Mouse (Mus musculus) adrenal gland, postnatal 14 days (tissue): Measurements from ENCODE around the gene Rpap1. TPM values are rescaled to one million over a fixed set of nuclear protein-coding genes. Genes with fewer than 3 reads are reported as not detected.
"Not testable (repeated sequence)": the region's sequence is repeated elsewhere in the genome, so short reads cannot be mapped to it uniquely, and the experiment has no call there.

ENCODE experiments used
- DNase-seq: peaks from one replicate; pipeline ENCODE4 v3.0.0; 2021; ENCODE audit warnings: mixed read lengths
- total RNA-seq: library from RNA; stranded (reverse); gene quantifications from 2 replicates; pipeline ENCODE4 v1.2.3, GENCODE M21; 2021

The Rpap1 gene
- total RNA-seq, 1 experiment from 2014 or later: 14.8 TPM

DNA sequence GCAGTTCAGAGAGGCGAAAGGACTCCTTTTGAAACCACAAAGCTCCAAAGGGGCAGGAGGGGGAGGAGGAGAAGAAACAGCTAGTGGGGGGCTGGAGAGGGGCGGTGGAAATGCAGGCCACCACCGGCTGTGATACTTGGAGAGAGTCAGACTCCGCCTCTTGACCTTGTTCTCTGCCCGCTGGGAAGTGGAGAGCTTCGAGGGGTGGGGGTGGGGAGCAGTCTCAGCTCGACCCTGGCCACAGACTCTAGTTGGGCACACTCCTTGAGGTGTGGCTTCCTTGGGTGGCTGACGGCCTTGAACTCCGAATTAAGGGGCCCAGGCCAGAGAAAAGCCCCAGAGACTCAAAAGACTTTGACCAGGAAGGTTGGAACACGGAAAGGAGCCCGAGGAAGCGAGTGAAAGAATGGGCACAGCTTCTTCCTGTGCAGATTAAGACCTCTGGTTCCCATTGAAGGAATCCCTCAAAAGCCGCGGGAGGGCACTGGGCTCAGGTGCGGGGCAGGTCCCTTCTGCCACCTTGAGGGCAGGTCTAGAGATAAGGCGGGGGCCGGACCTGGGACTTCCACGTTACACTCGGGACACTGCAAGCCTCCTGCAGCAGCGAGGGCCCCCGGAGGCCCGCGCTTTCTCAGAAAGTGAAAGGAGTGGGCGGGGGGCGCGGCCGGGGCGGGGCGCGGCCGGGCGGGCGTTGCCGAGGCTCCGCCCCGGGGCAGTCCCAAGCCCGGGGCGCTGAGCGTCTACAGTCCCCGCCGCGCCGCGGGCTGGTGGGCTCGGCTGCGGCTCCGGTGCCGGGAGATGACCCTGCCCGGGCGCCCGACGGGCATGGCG is 45.5 kb downstream of the Rpap1 start, which contains the start of gene Itpka:
Gene Itpka (plus strand): TSS at position 757 of the 831 bp plus-strand sequence.
- peak; percentile 81 for DNase-seq

DNA sequence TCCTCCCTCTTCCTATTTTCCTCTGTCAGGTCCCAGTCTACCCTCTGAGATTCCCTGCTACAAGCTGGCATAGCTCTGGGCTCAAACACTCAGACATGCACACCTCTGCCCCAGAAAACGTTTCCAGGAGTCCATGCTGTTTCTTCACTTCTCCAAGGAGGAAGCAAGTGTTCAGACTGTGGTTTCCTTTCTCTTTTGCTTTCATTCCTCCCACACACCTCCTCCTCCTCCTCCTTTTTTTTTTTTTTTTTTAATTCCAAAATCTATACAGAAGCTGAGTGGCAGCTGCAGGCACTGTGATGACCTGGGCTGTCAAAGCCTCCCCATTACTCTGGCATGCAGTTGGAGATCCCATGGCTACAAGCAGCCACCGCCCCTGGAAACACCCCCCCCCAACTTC is 46.8 kb downstream of the Rpap1 start:
- DNase-seq: no peak

DNA sequence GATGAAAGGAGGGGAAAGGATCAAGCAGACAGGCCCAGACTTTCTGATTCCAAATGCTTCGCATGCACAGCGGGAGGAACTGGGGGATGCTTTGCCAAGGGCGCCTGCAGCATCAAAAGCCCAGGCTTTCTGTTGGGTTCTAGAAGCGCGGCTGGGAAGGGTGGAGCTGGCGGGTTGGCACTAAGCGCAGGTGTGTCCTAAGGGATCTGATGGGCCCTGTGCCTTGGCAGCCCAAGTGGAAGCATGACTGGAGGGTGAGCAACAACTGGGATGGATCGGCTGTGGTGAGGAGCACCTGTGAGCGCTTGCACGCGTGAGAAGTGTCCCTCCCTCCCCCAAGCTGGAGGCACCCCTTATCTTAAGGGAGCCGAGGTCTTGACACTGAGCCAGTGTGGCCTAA is 50.2 kb downstream of the Rpap1 start:
- DNase-seq: peak; percentile 34

DNA sequence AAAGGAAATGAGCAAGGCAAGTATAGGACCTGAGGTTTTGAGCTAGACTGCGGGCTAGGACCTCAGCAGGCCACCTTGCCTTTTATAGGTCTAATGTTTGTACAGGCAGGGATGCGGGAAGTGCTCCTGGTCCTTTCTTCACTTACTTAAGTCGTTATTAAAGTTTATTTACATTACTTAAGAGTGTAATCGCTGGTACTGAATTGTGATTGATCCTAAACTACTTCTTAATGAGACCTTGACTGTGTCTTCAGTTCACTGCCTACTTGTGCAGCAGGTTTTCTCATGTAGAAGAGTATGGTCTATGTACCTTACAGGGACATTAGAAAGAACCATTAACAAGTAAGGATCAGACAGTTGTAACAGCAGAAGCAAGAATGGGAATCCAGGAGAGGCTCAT is 56.6 kb downstream of the Rpap1 start:
- no peak for DNase-seq

DNA sequence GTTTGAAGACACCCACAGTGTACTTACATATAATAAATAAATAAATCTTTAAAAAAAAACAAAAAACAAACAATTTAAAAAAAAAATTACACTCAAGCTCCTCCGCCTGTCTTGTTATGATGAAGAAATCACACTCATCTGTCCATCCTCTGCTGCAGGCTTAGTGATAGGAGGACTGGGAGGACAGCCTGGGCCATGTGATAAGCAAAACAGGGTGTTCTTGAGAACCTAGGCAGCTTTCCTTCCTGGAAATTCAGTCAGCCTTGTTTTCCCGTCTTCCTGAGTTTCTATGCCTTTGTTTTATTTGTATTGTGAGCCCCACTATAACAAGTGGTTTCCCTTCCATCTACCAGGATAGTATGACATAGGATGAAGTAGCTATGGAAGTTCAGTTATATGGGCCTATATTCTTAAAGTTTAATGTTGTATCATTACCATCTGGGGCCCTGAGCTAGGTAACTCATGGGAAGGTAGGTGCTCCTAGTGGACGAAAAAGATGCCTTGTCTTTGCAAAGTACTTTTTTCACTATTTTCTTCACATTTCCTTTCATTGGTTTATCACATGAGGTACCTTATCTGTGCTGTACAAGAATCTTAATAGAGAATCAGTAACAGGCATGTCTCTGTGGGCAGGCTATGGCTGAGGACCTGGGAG is 59.4 kb downstream of the Rpap1 start:
- no peak for DNase-seq

DNA sequence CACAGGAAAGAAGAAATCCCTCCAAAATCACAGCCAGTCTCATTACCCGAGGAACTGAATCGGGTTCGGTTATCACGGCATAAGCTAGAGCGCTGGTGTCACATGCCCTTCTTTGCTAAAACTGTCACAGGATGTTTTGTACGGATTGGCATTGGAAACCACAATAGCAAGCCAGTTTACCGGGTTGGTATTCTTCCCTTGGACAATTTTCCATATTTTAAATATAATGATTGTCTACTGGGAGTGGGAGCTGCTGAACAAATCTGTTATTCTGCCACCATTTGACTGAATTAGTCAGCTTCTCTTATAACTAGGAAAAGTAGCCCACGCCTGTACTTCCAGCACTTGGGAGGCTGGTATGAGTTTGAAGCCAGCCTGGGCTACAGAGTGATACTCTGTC is 66.3 kb downstream of the Rpap1 start:
- no peak for DNase-seq

DNA sequence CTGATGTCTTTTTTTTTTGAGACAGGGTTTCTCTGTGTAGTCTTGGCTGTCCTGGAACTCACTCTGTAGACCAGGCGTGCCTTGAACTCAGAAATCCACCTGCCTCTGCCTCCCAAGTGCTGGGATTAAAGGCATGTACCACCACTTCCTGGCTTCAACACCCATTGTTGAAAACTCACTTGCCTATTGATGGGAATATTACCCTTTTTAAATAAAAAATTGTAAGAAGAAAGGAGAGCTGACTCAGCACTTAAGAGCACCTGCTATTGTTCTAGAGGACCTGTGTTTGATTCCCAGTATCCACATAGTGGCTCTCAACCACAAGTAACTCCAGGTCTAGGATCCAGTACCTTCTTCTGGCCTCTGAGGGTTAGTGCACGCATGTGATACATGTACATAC is 71.5 kb downstream of the Rpap1 start:
- DNase-seq: not testable (repeated sequence)

Other genes with a start within 250 kb of the Rpap1 start
- 0.98 and 1.4 TPM in 2 replicates for gene Exd1, start 239.9 kb downstream of the Rpap1 start, total RNA-seq
- 237 and 265 TPM in 2 replicates for gene Chp1, start 239.8 kb downstream of the Rpap1 start, total RNA-seq
- gene Nusap1, start 169.2 kb downstream of the Rpap1 start, total RNA-seq: 12.0 and 14.2 TPM in 2 replicates
- gene Oip5, start 169.1 kb downstream of the Rpap1 start, total RNA-seq: 4.0 and 6.4 TPM in 2 replicates
- 54.9 and 57.5 TPM in 2 replicates for gene Ndufaf1, start 124.7 kb downstream of the Rpap1 start, total RNA-seq
- 27.1 and 30.2 TPM in 2 replicates for gene Rtf1, start 112.5 kb downstream of the Rpap1 start, total RNA-seq
- 10.2 and 11.2 TPM in 2 replicates for gene Itpka, start 45.2 kb downstream of the Rpap1 start, total RNA-seq
- gene Ltk, start 27.1 kb downstream of the Rpap1 start, total RNA-seq: 0.86 and 1.1 TPM in 2 replicates
- gene Tyro3, start 10.2 kb upstream of the Rpap1 start, total RNA-seq: 6.0 and 7.7 TPM in 2 replicates
- 46.9 and 56.9 TPM in 2 replicates for gene Mga, start 109.7 kb upstream of the Rpap1 start, total RNA-seq
- 13.9 and 17.7 TPM in 2 replicates for gene Mapkbp1, start 185.2 kb upstream of the Rpap1 start, total RNA-seq
- gene Jmjd7, start 239.9 kb upstream of the Rpap1 start, total RNA-seq: 8.3 and 12.1 TPM in 2 replicates
- 0.85 and 1.2 TPM in 2 replicates for gene Gm28042, start 240.0 kb upstream of the Rpap1 start, total RNA-seq
- gene Pla2g4b, start 245.9 kb upstream of the Rpap1 start, total RNA-seq: 2.9 and 4.8 TPM in 2 replicates